Mouse (Mus musculus) yolk sac, embryonic 10.5 days (tissue): ENCODE results near the gene Rabif.
"Not testable (repeated sequence)": the region's sequence is repeated elsewhere in the genome, so short reads cannot be mapped to it uniquely, and the experiment has no call there.

Experiments used
- DNase-seq: peaks from one replicate; pipeline ENCODE4 v3.0.0-alpha.2; 2017; ENCODE audit warnings: low spot score

Gene Rabif

DNA sequence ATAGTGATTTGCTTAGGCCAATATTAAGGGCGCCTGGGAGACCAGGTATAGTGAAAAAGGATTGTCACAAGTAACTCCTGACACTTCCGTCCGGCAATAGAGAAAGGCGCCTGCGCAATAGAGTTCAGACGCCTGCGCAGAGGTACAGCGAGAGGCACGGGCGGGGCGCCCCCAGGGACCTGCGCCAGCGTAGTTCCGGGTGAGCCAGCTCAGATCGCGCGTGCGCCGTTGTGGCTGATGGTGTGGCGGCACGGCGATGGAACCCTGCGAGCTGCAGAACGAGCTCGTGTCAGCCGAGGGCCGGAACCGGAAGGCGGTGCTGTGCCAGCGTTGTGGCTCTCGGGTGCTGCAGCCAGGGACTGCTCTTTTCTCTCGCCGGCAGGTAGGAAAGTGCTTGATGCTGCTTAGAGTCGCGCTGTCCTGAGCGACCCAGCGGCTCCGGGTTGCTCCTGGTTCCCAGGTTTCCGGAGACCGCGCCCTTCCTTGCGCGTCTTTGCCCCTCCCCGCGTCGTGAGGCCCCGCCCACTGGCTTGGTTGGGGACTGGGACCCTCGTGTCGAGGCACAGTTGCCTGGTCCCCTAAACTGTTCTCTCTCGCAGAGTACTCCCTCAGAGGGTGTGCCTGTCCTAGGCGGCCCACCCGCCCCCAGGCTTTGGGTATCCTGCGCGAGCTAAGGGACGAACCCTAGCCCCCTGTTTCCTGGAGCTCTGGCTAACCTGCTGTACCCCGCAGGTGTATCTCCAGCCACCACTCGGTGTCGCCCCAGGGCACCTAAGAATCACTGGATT, at the start of gene Rabif:
Rabif (plus strand) TSS at position 221 of the 788 bp plus-strand sequence.
- DNase-seq = peak; percentile 98

GRCm38 (mm10) chr1:134445418-134445817, 49.0 kb upstream of the Rabif start:
- no peak for DNase-seq

DNA sequence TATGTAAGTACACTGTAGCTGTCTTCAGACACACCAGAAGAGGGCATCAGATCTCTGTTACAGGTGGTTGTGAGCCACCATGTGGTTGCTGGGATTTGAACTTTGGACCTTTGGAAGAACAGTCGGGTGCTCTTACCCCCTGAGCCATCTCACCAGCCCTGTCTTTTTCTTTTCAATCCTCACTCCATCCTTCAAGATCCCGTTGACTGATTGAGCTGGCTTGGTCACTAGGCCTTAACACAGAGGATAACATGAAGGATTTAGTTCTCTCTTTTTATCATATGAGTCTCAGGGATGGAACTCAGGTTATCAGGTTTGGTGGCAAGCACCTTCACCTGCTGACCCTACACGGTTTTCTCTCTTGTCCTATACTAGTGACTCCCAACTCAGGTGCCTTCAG, 45.9 kb upstream of the Rabif start:
- DNase-seq = not testable (repeated sequence)

- DNase-seq = no peak
Measured at GRCm38 (mm10) chr1:134450201-134450600, 44.2 kb upstream of the Rabif start.

- no peak for DNase-seq
Measured at GRCm38 (mm10) chr1:134450986-134451385, 43.5 kb upstream of the Rabif start.

DNA sequence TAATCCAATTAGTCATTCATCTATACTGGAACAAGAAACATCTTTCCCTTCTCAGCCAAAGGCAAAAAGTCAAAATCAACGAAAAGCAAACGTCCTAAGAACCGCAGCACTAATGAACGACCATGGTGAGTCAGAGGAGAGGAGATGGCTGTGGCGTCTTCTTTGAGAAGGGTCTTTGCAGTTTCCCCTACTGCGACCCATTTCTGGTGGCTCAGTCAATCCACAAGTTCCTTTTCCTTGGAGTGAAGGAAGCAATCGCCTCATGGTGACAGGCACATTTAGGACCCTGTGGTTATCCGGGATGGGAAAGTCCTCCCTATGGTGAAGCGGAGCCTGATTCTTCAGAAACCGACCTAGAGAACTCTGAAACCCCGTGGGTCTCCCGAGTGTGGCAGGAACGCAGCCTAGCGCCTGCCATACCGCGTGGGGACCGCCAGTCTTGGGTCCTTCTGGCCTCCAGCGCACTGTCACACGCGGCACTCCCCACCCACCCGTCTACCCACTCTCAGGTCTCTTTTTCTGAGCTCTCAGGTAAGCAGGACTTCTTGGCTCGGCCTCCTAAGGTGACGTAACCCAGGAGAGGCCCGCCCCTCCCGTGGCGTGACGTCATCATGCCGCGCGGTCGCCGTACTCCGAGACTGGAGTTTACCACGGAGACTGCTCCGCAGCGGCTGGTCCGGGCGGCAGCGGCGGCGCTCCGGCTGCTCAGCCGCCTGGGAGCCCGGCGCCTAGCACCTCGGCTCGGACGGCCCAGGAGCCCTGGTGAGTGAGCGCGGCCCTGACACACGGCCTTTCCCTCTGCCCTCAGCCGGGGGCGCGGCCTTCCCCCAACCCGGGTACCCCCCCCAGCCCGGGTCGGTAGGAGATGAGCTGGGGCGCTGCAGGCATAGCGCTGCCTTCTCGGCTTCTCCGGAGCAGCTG, 39.3 kb upstream of the Rabif start, which contains the start of gene Klhl12:
Klhl12 (plus strand) TSS at position 628 of the 921 bp plus-strand sequence.
- peak; percentile 96 for DNase-seq

DNA sequence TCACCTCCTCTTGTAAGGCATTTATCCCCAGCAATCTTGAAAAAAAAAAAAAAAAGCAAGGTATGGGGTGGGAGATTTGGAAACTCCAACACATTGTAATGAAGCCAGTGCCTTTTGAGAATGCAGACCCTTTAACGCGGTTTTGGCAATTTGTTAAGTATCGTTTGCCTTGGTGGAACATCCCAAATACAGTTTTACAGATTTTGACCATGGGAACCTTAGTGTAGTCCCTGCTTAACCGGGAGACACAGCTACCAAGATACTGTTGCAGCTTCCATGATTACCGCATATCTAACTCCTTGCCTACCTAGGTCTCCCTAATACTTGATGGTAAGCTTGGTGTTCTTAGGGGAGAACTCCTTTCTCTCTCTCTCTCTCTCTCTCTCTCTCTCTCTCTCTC, 38.4 kb upstream of the Rabif start:
- DNase-seq = no peak

DNA sequence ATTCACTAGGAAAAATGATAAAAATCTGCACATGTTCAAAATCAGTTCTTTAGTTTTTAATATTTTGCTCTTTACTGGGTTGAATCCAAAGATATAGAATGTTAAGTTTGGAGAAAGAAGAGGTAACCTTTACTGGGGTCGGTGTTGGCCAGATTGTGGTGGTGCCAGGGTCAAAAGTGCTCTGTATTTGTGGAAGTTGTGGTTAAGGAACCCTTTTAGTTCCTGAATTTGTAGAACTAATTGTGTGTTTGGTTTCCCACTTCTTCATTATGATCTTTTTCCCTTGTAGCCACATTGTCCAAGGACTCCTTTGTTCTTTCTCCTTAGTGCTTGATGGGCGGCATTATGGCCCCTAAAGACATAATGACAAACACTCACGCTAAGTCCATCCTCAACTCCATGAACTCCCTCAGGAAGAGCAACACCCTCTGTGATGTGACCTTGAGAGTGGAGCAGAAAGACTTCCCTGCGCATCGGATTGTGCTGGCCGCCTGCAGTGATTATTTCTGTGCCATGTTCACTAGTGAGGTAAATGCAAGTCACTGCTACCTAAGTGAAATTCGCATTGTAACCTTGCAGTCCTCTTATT, 36.2 kb upstream of the Rabif start:
- no peak for DNase-seq

- no peak for DNase-seq
Measured at GRCm38 (mm10) chr1:134460294-134461284, 33.9 kb upstream of the Rabif start.

DNA sequence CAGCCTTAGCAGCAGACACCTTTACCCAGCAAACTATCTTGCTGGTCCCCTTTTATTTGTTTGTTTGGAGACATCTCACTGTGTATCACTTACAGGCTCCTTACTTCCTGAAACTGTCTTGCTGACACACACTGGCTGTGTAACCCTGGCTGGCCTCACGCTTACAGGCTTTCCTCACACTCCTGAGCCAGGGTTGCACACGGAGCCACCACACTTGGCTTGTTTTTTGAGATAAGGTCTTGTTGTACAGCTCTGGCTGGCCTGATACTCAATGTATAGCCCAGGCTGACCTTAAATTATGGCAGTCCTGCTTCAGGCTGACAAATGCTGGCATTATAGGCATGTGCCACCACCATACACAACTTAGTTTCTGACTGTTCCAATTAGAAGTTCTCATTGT, 9.8 kb upstream of the Rabif start:
- DNase-seq = no peak

GRCm38 (mm10) chr1:134490903-134491801, 3.3 kb upstream of the Rabif start:
- no peak for DNase-seq

DNA sequence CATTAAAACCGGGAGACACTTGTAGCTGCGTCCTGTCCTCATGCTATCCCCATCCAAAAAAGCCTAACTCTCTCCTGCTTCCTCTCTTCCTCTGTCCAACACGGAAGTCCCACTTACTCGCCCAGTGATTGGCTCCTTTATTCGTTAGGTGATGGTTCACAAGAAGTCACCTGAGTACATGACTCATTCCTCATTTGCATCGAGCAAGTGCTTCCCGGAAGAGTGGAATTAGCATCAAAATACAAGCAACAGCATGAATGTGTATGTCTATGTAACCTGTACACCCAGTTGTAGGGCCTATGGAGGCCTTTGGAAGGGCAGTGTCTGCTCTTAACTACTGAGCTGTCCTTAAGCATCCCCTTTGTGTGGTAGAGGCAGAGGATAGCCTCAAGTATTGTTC, 2.2 kb upstream of the Rabif start:
- DNase-seq = no peak

- no peak for DNase-seq
Measured at GRCm38 (mm10) chr1:134493496-134493895, 952 bp upstream of the Rabif start.

DNA sequence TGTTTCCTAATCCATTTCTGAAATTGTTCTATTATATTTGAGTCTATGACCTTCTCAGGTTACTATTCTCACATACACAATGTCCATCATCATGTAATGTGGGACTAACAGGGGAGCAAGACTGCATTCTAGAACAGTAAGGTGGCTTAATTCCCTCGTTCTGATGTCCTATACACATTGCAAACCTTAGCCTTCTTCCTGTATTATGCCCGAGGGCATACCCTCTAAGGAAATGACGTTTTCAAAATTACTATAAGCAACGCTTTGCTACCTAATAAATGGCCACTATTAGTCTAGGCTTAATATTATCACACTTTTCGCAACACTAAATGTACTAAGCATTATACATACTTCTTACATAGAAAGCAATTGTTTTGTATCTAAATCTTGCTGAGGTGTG, 492 bp upstream of the Rabif start:
- DNase-seq = no peak

DNA sequence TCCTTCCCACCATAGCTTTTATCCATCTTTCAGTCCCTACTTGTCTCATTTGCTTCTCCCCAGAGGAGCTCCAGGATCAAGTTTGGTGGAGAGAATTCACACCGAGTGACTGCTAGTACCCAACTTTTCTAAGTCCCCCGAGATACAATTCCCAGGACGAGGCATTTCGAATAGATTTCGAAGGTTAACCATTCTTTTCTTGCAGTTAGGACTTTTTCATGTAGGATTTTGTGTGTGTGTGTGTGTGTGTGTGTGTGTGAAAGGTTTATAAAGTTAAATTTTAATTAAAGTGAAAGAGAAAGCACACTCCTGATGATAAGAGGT, 730 bp downstream of the Rabif start:
- DNase-seq = no peak

- no peak for DNase-seq
Measured at GRCm38 (mm10) chr1:134495991-134496390, 1.5 kb downstream of the Rabif start.

DNA sequence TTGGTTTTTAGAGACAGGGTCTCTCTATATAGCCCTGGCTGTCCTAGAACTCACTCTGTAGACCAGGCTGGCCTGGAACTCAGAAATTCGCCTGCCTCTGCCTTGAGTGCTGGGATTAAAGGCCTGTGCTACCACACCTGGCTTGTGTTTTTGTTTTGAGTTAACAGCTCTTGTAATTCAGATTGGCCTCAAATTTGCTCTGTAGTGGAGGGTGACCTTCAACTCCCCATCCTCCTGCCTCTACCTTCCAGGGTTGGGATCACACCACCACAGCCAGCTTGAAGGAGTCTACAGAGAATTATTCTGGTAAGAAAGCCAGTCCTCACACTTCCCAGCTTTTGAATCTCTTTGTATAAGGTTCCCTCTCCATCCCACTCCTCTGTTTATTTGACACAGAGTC, 6.5 kb downstream of the Rabif start:
- DNase-seq = no peak

GRCm38 (mm10) chr1:134506201-134506600, 11.8 kb downstream of the Rabif start:
- no peak for DNase-seq

GRCm38 (mm10) chr1:134510018-134510417, 15.6 kb downstream of the Rabif start:
- no peak for DNase-seq

- DNase-seq = no peak
Measured at GRCm38 (mm10) chr1:134512183-134512582, 17.7 kb downstream of the Rabif start.
